In genomic region chr6:87541171-87541571, GRCm38 (mm10) we compare ENCODE assay signal across 11 mouse cellular contexts. TPM values are rescaled to one million over a fixed set of nuclear protein-coding genes. Genes with fewer than 3 reads are reported as not detected.
DNase-seq lines count a peak whose midpoint lies in the region; ATAC-seq and TF ChIP-seq lines count a peak whose summit lies in the region.
"Had no signal": no experiment of that assay in that cellular context is flagged by ENCODE, and none has a peak within 500 bp of the region (broad histone marks: within the 10 kb centered on the region; RNA-seq: fewer than 3 reads in every experiment).

No protein-coding gene starts in this region.

- no peak overlapping the region for H3K4me3 ChIP-seq in heart, embryonic 16.5 days (ENCODE audit: low read length)
- no peak overlapping the region for H3K4me3 ChIP-seq in bone marrow, adult 2 months (replicated peaks; ENCODE audit: control insufficient read depth, low read depth, low read length)
- no peak overlapping the region for H3K4me3 ChIP-seq in thymus, adult 2 months (ENCODE audit: control insufficient read depth, insufficient read depth, low read length)
- H3K4me3 ChIP-seq in forebrain, embryonic 15.5 days, result no peak overlapping the region
- H3K4me3 ChIP-seq: erythroblast, embryonic 14.5 days had no signal

- H3K9me3 ChIP-seq in heart, embryonic 16.5 days (replicated peaks; ENCODE audit: control insufficient read depth, low read length), result peaks cover 6% of the 10 kb centered on the region
- no peaks in the 10 kb centered on the region for H3K9me3 ChIP-seq in forebrain, embryonic 15.5 days

- no peak for DNase-seq in heart, postnatal 25 days (ENCODE audit: low spot score)
- peak; percentile 72 for DNase-seq in lung, postnatal 36 days
- peak; percentile 56 for DNase-seq in thymus, adult 2 months
- DNase-seq in urinary bladder, adult 2 months (ENCODE audit: low spot score), result no peak
- DNase-seq in testis, postnatal 14 days (ENCODE audit: low spot score), result no peak
- DNase-seq: kidney, postnatal 4 days had no signal

- H3K36me3 ChIP-seq in heart, embryonic 16.5 days (ENCODE audit: control insufficient read depth, insufficient read depth), result no peaks in the 10 kb centered on the region
- no peaks in the 10 kb centered on the region for H3K36me3 ChIP-seq in thymus, adult 2 months (ENCODE audit: control insufficient read depth, insufficient read depth, low read length)
- no peaks in the 10 kb centered on the region for H3K36me3 ChIP-seq in forebrain, embryonic 15.5 days

- H3K4me1 ChIP-seq in heart, embryonic 16.5 days (ENCODE audit: control insufficient read depth, insufficient read depth, low read length), result no peaks in the 10 kb centered on the region
- H3K4me1 ChIP-seq in bone marrow, adult 2 months (ENCODE audit: control insufficient read depth, insufficient read depth, low read length), result peaks cover 17% of the 10 kb centered on the region; the same call in 1 of the 2 replicates
- peaks cover 59% of the 10 kb centered on the region for H3K4me1 ChIP-seq in thymus, adult 2 months (replicated peaks; ENCODE audit: control insufficient read depth, insufficient read depth, low read length)
- peaks cover 8% of the 10 kb centered on the region for H3K4me1 ChIP-seq in forebrain, embryonic 15.5 days

- H3K9ac ChIP-seq in heart, embryonic 16.5 days (ENCODE audit: low read length), result no peak overlapping the region
- H3K9ac ChIP-seq in forebrain, embryonic 15.5 days (replicated peaks), result no peak overlapping the region

- TF ChIP-seq CTCF in bone marrow, adult 2 months (IDR thresholded peaks at IDR 0.05; ENCODE audit: control insufficient read depth, insufficient read depth, low read length), result no peak
- no peak for TF ChIP-seq CTCF in thymus, adult 2 months (IDR thresholded peaks at IDR 0.05; ENCODE audit: borderline replicate concordance, control insufficient read depth, extremely low read depth, insufficient read depth, low read length, poor library complexity)

- H3K27me3 ChIP-seq in heart, embryonic 16.5 days (ENCODE audit: control insufficient read depth, insufficient read depth, low read length), result peaks cover 5% of the 10 kb centered on the region; the same call in 1 of the 2 replicates
- H3K27me3 ChIP-seq in thymus, adult 2 months (ENCODE audit: control insufficient read depth, insufficient read depth, low read length), result no peaks in the 10 kb centered on the region
- no peaks in the 10 kb centered on the region for H3K27me3 ChIP-seq in forebrain, embryonic 15.5 days

- no peak overlapping the region for H3K4me2 ChIP-seq in heart, embryonic 16.5 days (ENCODE audit: low read depth, low read length)
- no peak overlapping the region for H3K4me2 ChIP-seq in forebrain, embryonic 15.5 days (replicated peaks)
- H3K4me2 ChIP-seq: midbrain, embryonic 11.5 days had no signal

- WGBS in heart, embryonic 16.5 days, result 67% methylated on average over 6 of the region's 6 CpGs
- WGBS in bone marrow, adult 2 months, result 3% methylated on average over 6 of the region's 6 CpGs
- WGBS in thymus, adult 2 months, result 5% methylated on average over 6 of the region's 6 CpGs
- 89% methylated on average over 6 of the region's 6 CpGs for WGBS in forebrain, embryonic 15.5 days

- TF ChIP-seq POLR2A in bone marrow, adult 2 months (IDR thresholded peaks at IDR 0.05; ENCODE audit: borderline replicate concordance, control insufficient read depth, low read depth, low read length), result no peak
- TF ChIP-seq POLR2A in thymus, adult 2 months (IDR thresholded peaks at IDR 0.05; ENCODE audit: control insufficient read depth, extremely low read depth, insufficient read depth, low read length, poor library complexity), result no peak

- H3K27ac ChIP-seq in heart, embryonic 16.5 days (ENCODE audit: low read length), result peak overlapping the region; percentile 10; the same call in 1 of the 2 replicates
- H3K27ac ChIP-seq in bone marrow, adult 2 months (ENCODE audit: control insufficient read depth, insufficient read depth, low read depth, low read length, poor library complexity), result peak overlapping the region; percentile 71
- H3K27ac ChIP-seq in thymus, adult 2 months (ENCODE audit: control insufficient read depth, insufficient read depth, low read length), result peak overlapping the region; percentile 84
- no peak overlapping the region for H3K27ac ChIP-seq in forebrain, embryonic 15.5 days (replicated peaks)

- intact Hi-C loops in heart, postnatal 25 days (cut with DNase I), result no loop called here

- no peak for ATAC-seq in heart, embryonic 16.5 days (replicated peaks; ENCODE audit: extremely low read depth, insufficient read depth, low FRiP score)
- ATAC-seq in forebrain, embryonic 15.5 days (replicated peaks), result no peak

RNA-seq across cellular contexts. Expression of gene Arhgap25, which starts 8.1 kb away (rescaled TPM):
- 4.7 and 7.5 TPM in 2 replicates for polyA plus RNA-seq in heart, embryonic 16.5 days (2015; fragmentation: Nextera tagmentation; extraction: Ambion mirVana)
- total RNA-seq in heart, postnatal 25 days (2021), result 1 to 10 TPM; 3.1 to 3.8 TPM
- 9.9 and 24.4 TPM in 2 replicates for polyA plus RNA-seq in bone marrow, adult 2 months (2011; ENCODE audit: insufficient read depth, insufficient read length, low replicate concordance, missing spikeins)
- 17.2 TPM in 2 replicates for polyA plus RNA-seq in thymus, adult 2 months (2012; rRNA removed)
- polyA plus RNA-seq in forebrain, embryonic 15.5 days (2015; fragmentation: Nextera tagmentation; extraction: Ambion mirVana), result 1.5 and 1.8 TPM in 2 replicates
- 2.3 and 2.7 TPM in 2 replicates for polyA plus RNA-seq in urinary bladder, adult 2 months (2012; rRNA removed)
- polyA plus RNA-seq: erythroblast, embryonic 14.5 days had no signal

RNA-seq across cellular contexts. Expression of gene Prokr1, which starts 49.4 kb away (rescaled TPM):
- 0.87 and 1.4 TPM in 2 replicates for polyA plus RNA-seq in heart, embryonic 16.5 days (2015; fragmentation: Nextera tagmentation; extraction: Ambion mirVana)
- under 1 TPM; 0.73 to 0.84 TPM for total RNA-seq in heart, postnatal 25 days (2021)
- polyA plus RNA-seq in bone marrow, adult 2 months (2011; ENCODE audit: insufficient read depth, insufficient read length, low replicate concordance, missing spikeins), result 1.6 and 2.0 TPM in 2 replicates
- polyA plus RNA-seq in thymus, adult 2 months (2012; rRNA removed), result 0.20 and 0.26 TPM in 2 replicates
- 3.2 and 3.9 TPM in 2 replicates for polyA plus RNA-seq in forebrain, embryonic 15.5 days (2015; fragmentation: Nextera tagmentation; extraction: Ambion mirVana)
- 0.72 and 1.2 TPM in 2 replicates for polyA plus RNA-seq in urinary bladder, adult 2 months (2012; rRNA removed)

Comparison
In these comparisons a context has a peak if more than half of its experiments do, and no peak if none do; other contexts are left out.
1. DNase-seq: peak in lung, postnatal 36 days (single experiment) and thymus, adult 2 months (single experiment); none in heart, postnatal 25 days (single experiment), urinary bladder, adult 2 months (single experiment) and testis, postnatal 14 days (single experiment).